ENCODE assay signal across 7 mouse cellular contexts in the genomic region with DNA sequence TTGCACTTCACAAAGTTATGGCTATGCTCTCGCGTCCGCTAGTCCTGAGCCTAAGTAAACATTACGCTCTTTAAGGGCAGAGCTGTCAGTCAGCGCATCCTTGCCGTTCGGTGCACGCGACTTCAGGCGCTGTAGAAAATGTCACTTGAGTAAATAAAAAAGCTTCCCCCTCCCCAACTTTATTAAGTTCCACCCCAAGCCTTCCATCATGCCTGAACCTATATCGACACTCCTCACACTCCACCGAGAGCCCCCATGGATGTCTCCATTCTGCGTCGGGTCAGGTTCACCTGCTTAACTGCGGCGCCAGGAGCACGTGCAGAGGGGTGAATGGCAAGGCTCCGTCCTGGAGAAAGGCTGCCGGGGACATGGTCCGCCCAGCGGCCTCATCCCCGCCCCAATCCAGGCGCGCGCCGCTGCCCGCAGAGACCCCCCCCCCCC. TPM values are rescaled to one million over a fixed set of nuclear protein-coding genes. Genes with fewer than 3 reads are reported as not detected.
A peak's percentile ranks its signal among the peaks of the same experiment; 100 is the strongest.
DNase-seq lines count a peak whose midpoint lies in the region; ATAC-seq lines count a peak whose summit lies in the region.

No protein-coding gene starts in this region.

- peak overlapping the region; percentile 71 for H3K4me2 ChIP-seq in lung, embryonic 15.5 days
- peak overlapping the region; percentile 89 for H3K4me2 ChIP-seq in hindbrain, embryonic 13.5 days
- peak overlapping the region; percentile 82 for H3K4me2 ChIP-seq in midbrain, embryonic 12.5 days (replicated peaks)

- H3K4me3 ChIP-seq in lung, embryonic 15.5 days = peak overlapping the region; percentile 79
- H3K4me3 ChIP-seq in hindbrain, embryonic 13.5 days = peak overlapping the region; percentile 74
- peak overlapping the region; percentile 74 for H3K4me3 ChIP-seq in midbrain, embryonic 12.5 days

- H3K9ac ChIP-seq in lung, embryonic 15.5 days = peak overlapping the region; percentile 82
- H3K9ac ChIP-seq in hindbrain, embryonic 13.5 days = peak overlapping the region; percentile 84
- H3K9ac ChIP-seq in midbrain, embryonic 12.5 days (replicated peaks) = peak overlapping the region; percentile 87

- under 1% methylated on average over 27 of the region's 27 CpGs for WGBS in lung, embryonic 15.5 days
- under 1% methylated on average over 22 of the region's 27 CpGs for WGBS in hindbrain, embryonic 13.5 days
- WGBS in midbrain, embryonic 12.5 days = under 1% methylated on average over 27 of the region's 27 CpGs

- H3K4me1 ChIP-seq in lung, embryonic 15.5 days = peaks cover 13% of the 10 kb centered on the region
- peaks cover 15% of the 10 kb centered on the region for H3K4me1 ChIP-seq in hindbrain, embryonic 13.5 days (replicated peaks)
- H3K4me1 ChIP-seq in midbrain, embryonic 12.5 days = peaks cover 14% of the 10 kb centered on the region

- H3K27me3 ChIP-seq in lung, embryonic 15.5 days = no peaks in the 10 kb centered on the region
- H3K27me3 ChIP-seq in hindbrain, embryonic 13.5 days = no peaks in the 10 kb centered on the region
- no peaks in the 10 kb centered on the region for H3K27me3 ChIP-seq in midbrain, embryonic 12.5 days

- no peak for DNase-seq in lung, postnatal 14 days
- DNase-seq in c-Kit-positive CD71-positive TER-119-negative erythroid progenitor cells, embryonic 14.5 days (ENCODE audit: low read depth) = peak; percentile 45
- no peak for DNase-seq in spleen, adult 12 weeks (ENCODE audit: low spot score)
- DNase-seq in adrenal gland, adult 2 months = no peak

- peaks cover 18% of the 10 kb centered on the region for H3K36me3 ChIP-seq in lung, embryonic 15.5 days
- H3K36me3 ChIP-seq in hindbrain, embryonic 13.5 days = peaks cover 18% of the 10 kb centered on the region
- H3K36me3 ChIP-seq in midbrain, embryonic 12.5 days = peaks cover 18% of the 10 kb centered on the region

- no peaks in the 10 kb centered on the region for H3K9me3 ChIP-seq in lung, embryonic 15.5 days
- H3K9me3 ChIP-seq in hindbrain, embryonic 13.5 days = no peaks in the 10 kb centered on the region
- no peaks in the 10 kb centered on the region for H3K9me3 ChIP-seq in midbrain, embryonic 12.5 days

- H3K27ac ChIP-seq in lung, embryonic 15.5 days = peak overlapping the region; percentile 85
- peak overlapping the region; percentile 91 for H3K27ac ChIP-seq in hindbrain, embryonic 13.5 days
- peak overlapping the region; percentile 85 for H3K27ac ChIP-seq in midbrain, embryonic 12.5 days (replicated peaks)

- peak; percentile 72 for ATAC-seq in lung, embryonic 15.5 days (ENCODE audit: borderline replicate concordance, extremely low read depth, low FRiP score, low TSS enrichment)
- peak; percentile 88 for ATAC-seq in hindbrain, embryonic 13.5 days (ENCODE audit: low FRiP score)
- peak; percentile 92 for ATAC-seq in midbrain, embryonic 12.5 days (ENCODE audit: low FRiP score, low read depth)

RNA-seq across cellular contexts. Expression of a gene that starts 0.4 kb away (rescaled TPM):
- polyA plus RNA-seq in lung, embryonic 15.5 days (2015; fragmentation: Nextera tagmentation; extraction: Ambion mirVana) = 27.0 and 27.1 TPM in 2 replicates
- polyA plus RNA-seq in hindbrain, embryonic 13.5 days (2015; fragmentation: Nextera tagmentation; extraction: Ambion mirVana) = 23.9 and 26.6 TPM in 2 replicates
- polyA plus RNA-seq in midbrain, embryonic 12.5 days (2016; fragmentation: Nextera tagmentation; extraction: Ambion mirVana) = 30.0 and 31.7 TPM in 2 replicates
- total RNA-seq in adrenal gland, adult 2 months (2021) = 1 to 10 TPM; 8.4 to 10.0 TPM
- polyA plus RNA-seq in adrenal gland, adult 2 months (2012; rRNA removed) = 0.21 and 0.28 TPM in 2 replicates

RNA-seq across cellular contexts. Expression of a gene that starts 29.3 kb away (rescaled TPM):
- polyA plus RNA-seq in lung, embryonic 15.5 days (2015; fragmentation: Nextera tagmentation; extraction: Ambion mirVana) = 23.9 and 25.6 TPM in 2 replicates
- 19.1 and 21.5 TPM in 2 replicates for polyA plus RNA-seq in hindbrain, embryonic 13.5 days (2015; fragmentation: Nextera tagmentation; extraction: Ambion mirVana)
- polyA plus RNA-seq in midbrain, embryonic 12.5 days (2016; fragmentation: Nextera tagmentation; extraction: Ambion mirVana) = 23.0 and 23.3 TPM in 2 replicates
- 10 to 100 TPM; 39.1 to 48.1 TPM for total RNA-seq in adrenal gland, adult 2 months (2021)
- polyA plus RNA-seq in adrenal gland, adult 2 months (2012; rRNA removed) = 6.7 and 8.0 TPM in 2 replicates

Comparison
In these comparisons a context has a peak if more than half of its experiments do, and no peak if none do; other contexts are left out.
1. RNA of a gene that starts 0.4 kb away (polyA plus RNA-seq): 30.0 to 31.7 TPM in midbrain, embryonic 12.5 days, 27.0 to 27.1 TPM in lung, embryonic 15.5 days and 23.9 to 26.6 TPM in hindbrain, embryonic 13.5 days; 0.21 to 0.28 TPM in adrenal gland, adult 2 months; every median in the first group is over 10 times any median in the second.
2. Peak in every context shown above with its lines, with median percentiles within 50 percentile points of each other: ATAC-seq, H3K27ac ChIP-seq, H3K4me2 ChIP-seq, H3K4me3 ChIP-seq and H3K9ac ChIP-seq.